Mouse (Mus musculus) testis, adult 2 months (tissue): Measurements from ENCODE around the gene Dnah11.

Experiments used
- CTCF ChIP-seq: fragments of 200-500 bp; IDR thresholded peaks from 2 replicates; pipeline ENCODE4 v1.5.1; 2012; ENCODE audit warnings: low read depth, mild to moderate bottlenecking, inconsistent platforms, low read length, moderate library complexity; ENCODE audit not compliant: control insufficient read depth, insufficient read depth, insufficient replicate concordance
- POLR2A ChIP-seq: fragments of 200-500 bp; IDR thresholded peaks from 2 replicates; pipeline ENCODE4 v1.6.1; 2012; ENCODE audit warnings: low read depth, mild to moderate bottlenecking, inconsistent platforms, low read length, moderate library complexity; ENCODE audit not compliant: control insufficient read depth

- TF ChIP-seq CTCF = no peak
- TF ChIP-seq POLR2A = no peak
These were observed 99.1 kb downstream of the Dnah11 start for GRCm38 (mm10) chr12:118099694-118100093.
